Mouse (Mus musculus): ENCODE results near the gene Ovol1. TPM values are rescaled to one million over a fixed set of nuclear protein-coding genes. Genes with fewer than 3 reads are reported as not detected.
A peak's percentile ranks its signal among the peaks of the same experiment; 100 is the strongest.

Gene Ovol1
- total and polyA plus RNA-seq, 3 experiments: not detected

GRCm38 (mm10) chr19:5567534-5568469, 7.4 kb upstream of the Ovol1 start, which contains the start of gene Ap5b1 (continued):
- TF ChIP-seq MAZ (IDR thresholded peaks at IDR 0.05; ENCODE audit: low read depth, low read length) (peak; percentile 77; the same call in 1 of the 2 replicates), ZMIZ1 (IDR thresholded peaks at IDR 0.05; ENCODE audit: low read depth, low read length) (no peak; the same call in 1 of the 2 replicates), ETS1 (conservative IDR thresholded peaks at IDR 0.05; ENCODE audit: low read depth, low read length) (no peak), ZNF384 (IDR thresholded peaks at IDR 0.05; ENCODE audit: low read depth, low read length) (no peak), NRF1 (IDR thresholded peaks at IDR 0.05; ENCODE audit: low read depth, low read length) (peak; percentile 20; the same call in 1 of the 2 replicates), JUND (conservative IDR thresholded peaks at IDR 0.05; ENCODE audit: low read depth, low read length) (no peak), SMC3 (IDR thresholded peaks at IDR 0.05; ENCODE audit: low read depth, low read length) (peak; percentile 68), ZC3H11A (IDR thresholded peaks at IDR 0.05; ENCODE audit: low read depth, low read length) (no peak), RAD21 (IDR thresholded peaks at IDR 0.05; ENCODE audit: low read depth, low read length) (peak; percentile 57), USF1 (IDR thresholded peaks at IDR 0.05; ENCODE audit: low read depth, low read length) (no peak), POLR2AphosphoS2 (IDR thresholded peaks at IDR 0.05; ENCODE audit: low read depth, low read length) (no peak), CHD2 (IDR thresholded peaks at IDR 0.05; ENCODE audit: low read length) (no peak; the same call in 1 of the 2 replicates), USF2 (conservative IDR thresholded peaks at IDR 0.05; ENCODE audit: low read depth, low read length) (no peak), MAFK (IDR thresholded peaks at IDR 0.05; ENCODE audit: insufficient replicate concordance, low read length) (no peak), MAX (IDR thresholded peaks at IDR 0.05; ENCODE audit: low read length) (peak; percentile 78; the same call in 1 of the 2 replicates), UBTF (IDR thresholded peaks at IDR 0.05; ENCODE audit: low read depth, low read length) (peak; percentile 77), GABPA (IDR thresholded peaks at IDR 0.05; ENCODE audit: insufficient replicate concordance, low read depth, low read length) (no peak), BHLHE40 (IDR thresholded peaks at IDR 0.05; ENCODE audit: low read depth, low read length) (peak; percentile 76)

- 0 out of 2 replicates have a peak, but pooled peaks cover 5% of the 10 kb centered on the region for H3K79me2 ChIP-seq (replicated peaks; ENCODE audit: control insufficient read depth, extremely low read depth, insufficient read depth, poor library complexity, severe bottlenecking)
- dilution Hi-C loops (cut with MboI; ENCODE audit: extremely low pct_ligation_motif_present, extremely low pct_unique_long_range_greater_than_20kb, low sequenced_read_pairs): no loop called here
- peak overlapping the region; percentile 88 for H3K9ac ChIP-seq (ENCODE audit: insufficient read depth, low read depth)
- TF ChIP-seq RAD21 (IDR thresholded peaks at IDR 0.05; ENCODE audit: low read depth, low read length): no peak
- TF ChIP-seq ZMIZ1 (IDR thresholded peaks at IDR 0.05; ENCODE audit: low read depth, low read length): 0 out of 2 replicates have a peak, but pooled peaks have one; percentile 20
- H3K4me1 ChIP-seq (ENCODE audit: control insufficient read depth in 1 of 2, insufficient read depth in 2 of 2): peaks cover 7 to 22% of the 10 kb centered on the region in 2 experiments
- in situ Hi-C loops (cut with MboI; ENCODE audit: low pct_ligation_motif_present, low pct_unique_long_range_greater_than_20kb, low sequenced_read_pairs): no loop called here
- peak overlapping the region; percentile 43 to 87 (median 78) for H3K4me3 ChIP-seq (replicated peaks in 1 of 3; ENCODE audit: low read depth in 2 of 3, low read length in 2 of 3, poor library complexity in 1 of 3)
- H3K27ac ChIP-seq (ENCODE audit: insufficient read depth, low read depth): peak overlapping the region; percentile 94
- H3K4me2 ChIP-seq (ENCODE audit: insufficient read depth, low read depth, poor library complexity, severe bottlenecking): peak overlapping the region; percentile 84
- H3K27me3 ChIP-seq (replicated peaks): peaks cover 34% of the 10 kb centered on the region
- peaks cover 26 to 31% of the 10 kb centered on the region in 2 experiments for H3K36me3 ChIP-seq (replicated peaks in 1 of 2; ENCODE audit: control insufficient read depth in 1 of 2, insufficient read depth in 1 of 2, low read length in 1 of 2)
- H3K9me3 ChIP-seq (replicated peaks; ENCODE audit: low read length): no peaks in the 10 kb centered on the region
- DNase-seq (ENCODE audit: extremely low read depth): no peak
Measured at GRCm38 (mm10) chr19:5567180-5567533, 6.7 kb upstream of the Ovol1 start.
